Mouse (Mus musculus) skeletal muscle tissue, adult 2 months (tissue): ENCODE data around the gene Hmga1b.
"Not testable (repeated sequence)": the region's sequence is repeated elsewhere in the genome, so short reads cannot be mapped to it uniquely, and the experiment has no call there.

Experiments used
- DNase-seq: peaks from one replicate; pipeline ENCODE4 v3.0.0-alpha.2; 2012; ENCODE audit warnings: low read depth, low spot score

Hmga1b gene

DNA sequence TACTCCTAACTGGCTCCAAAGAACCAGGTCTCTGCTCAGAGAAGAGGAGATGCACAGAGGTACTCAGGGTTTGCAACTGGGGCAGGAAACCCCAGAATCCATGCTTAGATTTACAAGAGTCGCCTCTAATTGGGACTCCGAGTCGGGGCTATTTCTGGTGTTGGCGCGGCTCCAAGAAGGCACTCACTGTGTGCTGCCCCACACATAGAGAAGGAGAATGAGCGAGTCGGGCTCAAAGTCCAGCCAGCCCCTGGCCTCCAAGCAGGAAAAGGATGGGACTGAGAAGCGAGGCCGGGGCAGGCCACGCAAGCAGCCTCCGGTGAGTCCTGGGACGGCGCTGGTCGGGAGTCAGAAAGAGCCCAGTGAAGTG is at the start of gene Hmga1b:
TSS of gene Hmga1b (plus strand) at position 123 of the 370 bp plus-strand sequence.
- DNase-seq, result not testable (repeated sequence)

DNA sequence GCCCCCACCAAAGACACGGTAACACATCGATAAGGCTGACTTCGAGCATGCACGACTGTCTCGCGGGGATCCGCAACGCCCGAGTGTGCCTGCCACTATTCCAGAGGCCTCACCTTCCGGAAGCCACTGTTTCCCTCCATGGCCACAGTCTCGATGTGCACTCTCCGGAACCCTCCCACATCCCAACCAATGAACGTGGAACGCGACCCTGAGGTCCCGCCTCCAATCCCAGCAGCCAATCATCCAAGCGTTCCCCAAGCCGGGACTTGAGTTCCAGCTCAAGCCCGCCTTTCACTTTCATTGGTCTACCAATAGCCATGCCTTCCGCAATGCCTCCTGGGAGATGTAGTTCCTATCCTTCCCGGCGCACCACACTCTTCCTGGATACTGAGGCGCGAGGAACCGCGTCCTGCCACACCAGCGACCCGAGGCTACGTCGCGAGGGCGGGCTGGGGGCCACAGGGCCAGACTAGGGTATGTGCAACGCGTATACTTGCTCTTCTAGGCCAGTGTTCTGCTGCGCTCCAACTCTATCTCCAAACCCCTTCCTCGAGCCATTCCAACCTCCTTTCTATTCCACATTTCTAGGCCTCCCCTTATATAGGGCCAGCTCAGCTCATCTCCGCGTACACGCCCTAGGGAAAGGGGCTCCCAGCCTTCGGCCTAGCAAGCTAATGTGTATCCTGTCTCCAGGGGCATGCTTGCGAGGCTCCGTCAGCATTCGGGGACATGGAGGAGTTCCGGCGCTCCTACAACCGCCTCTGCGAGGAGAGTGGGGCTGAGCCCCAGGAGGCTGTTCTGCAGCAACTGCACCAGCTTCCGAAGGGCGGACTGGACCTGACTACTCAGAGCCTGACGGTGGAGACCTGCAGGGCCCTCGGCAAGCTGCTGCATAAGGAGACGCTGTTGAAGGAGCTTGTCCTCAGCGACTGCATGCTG is 48.7 kb upstream of the Hmga1b start, which contains the start of the genes Cenpx and Lrrc45:
TSS of gene Cenpx (minus strand) at position 159 of the 939 bp plus-strand sequence.
TSS of gene Lrrc45 (plus strand) at position 346 of the 939 bp plus-strand sequence.
- peak; percentile 97 for DNase-seq

DNA sequence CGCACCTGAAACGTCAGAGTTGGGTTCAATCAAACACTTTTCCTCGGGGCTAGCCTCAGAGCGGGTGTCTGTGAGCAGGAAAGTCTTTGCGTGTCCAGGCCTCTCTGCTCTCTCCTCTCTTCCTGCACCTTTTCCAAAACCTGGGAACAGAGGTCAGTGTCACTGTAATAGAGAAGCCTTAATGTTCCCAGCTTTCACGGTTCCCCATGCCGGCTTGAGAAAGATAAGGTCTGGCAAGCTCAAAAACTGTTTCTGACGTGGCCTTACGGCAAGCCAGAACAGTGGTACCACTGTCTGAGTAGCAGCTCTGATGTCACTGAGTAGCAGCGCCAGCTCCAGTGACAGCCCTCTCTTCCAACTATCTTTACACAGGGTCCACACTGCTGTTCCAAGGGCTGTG is 48.0 kb upstream of the Hmga1b start:
- DNase-seq, result no peak

DNA sequence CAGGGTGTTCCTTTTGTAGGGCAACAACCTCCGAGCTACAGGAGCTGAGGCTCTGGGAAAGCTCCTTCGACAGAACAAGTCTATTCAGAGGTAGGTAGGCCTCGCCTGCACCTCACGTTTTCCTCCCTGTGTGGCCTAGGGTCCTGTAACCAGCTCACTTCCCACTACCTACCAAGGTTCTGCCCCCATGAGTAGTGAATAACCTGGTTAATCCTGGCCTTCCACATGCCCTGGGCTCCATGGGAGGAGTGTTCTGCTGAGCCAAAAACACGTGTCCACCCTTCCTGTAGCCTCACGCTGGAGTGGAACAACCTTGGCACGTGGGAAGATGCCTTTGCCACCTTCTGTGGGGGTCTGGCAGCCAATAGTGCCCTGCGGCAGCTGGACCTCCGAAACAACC is 47.5 kb upstream of the Hmga1b start:
- no peak for DNase-seq

DNA sequence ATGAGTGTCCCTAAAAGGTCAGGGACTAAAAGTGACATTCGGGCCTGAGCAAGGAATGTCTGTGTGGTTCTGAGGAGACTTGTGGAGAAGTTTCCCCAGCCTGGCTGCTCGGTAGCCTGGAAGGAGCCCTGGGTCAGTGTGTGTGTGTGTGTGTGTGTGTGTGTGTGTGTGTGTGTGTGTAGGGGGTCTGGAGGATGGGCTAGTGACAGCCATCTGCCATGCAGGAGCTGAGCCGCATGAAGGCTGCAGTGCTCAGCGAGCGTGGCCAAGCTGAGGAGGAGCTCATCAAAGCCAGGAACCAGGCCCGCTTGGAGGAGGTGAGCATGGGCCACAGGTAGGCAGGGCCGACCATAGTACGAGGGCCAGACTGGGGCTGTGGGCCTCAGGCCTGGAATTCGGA is 43.4 kb upstream of the Hmga1b start:
- no peak for DNase-seq

DNA sequence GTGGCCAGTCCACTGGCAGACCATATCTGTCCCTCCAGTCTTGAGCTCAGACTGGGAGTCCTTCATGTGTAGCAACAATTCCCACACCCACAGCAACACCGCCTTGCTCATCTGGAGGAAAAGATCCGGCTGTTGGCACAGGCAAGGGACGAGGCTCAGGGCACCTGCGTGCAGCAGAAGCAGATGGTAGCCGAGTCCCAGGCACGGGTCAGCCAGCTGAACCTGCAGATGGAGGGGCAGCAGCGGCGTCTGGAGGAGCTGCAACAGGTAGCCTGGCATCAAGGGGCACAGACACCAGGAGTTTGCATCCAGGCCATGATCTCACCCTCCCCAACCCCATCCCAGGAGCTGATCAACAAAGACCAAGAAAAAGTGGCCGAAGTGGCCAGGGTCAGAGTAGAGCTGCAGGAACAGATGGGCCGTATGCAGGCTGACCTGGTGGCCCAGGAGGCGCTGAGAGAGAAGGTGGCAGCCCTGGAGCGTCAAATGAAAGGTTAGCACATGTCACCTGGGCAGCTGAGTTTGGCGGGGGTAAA is 42.7 kb upstream of the Hmga1b start:
- DNase-seq, result no peak

DNA sequence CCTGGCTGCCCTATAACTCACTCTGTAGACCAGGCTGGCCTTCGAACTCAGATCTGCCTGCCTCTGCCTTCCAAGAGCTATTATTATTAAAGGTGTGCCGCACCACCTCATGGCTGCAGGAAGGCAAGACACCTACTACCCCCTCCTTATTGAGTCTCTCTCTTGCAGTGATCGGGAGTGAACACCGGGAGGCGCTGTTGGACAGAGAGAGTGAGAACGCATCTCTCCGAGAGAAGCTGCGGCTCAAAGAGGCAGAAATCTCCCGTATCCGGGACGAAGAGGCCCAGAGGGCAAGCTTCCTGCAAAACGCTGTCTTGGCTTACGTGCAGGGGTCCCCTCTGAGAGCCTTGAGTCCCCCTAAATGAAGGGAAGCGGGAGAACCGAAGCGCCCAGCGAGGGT is 42.1 kb upstream of the Hmga1b start:
- DNase-seq, result peak; percentile 89

DNA sequence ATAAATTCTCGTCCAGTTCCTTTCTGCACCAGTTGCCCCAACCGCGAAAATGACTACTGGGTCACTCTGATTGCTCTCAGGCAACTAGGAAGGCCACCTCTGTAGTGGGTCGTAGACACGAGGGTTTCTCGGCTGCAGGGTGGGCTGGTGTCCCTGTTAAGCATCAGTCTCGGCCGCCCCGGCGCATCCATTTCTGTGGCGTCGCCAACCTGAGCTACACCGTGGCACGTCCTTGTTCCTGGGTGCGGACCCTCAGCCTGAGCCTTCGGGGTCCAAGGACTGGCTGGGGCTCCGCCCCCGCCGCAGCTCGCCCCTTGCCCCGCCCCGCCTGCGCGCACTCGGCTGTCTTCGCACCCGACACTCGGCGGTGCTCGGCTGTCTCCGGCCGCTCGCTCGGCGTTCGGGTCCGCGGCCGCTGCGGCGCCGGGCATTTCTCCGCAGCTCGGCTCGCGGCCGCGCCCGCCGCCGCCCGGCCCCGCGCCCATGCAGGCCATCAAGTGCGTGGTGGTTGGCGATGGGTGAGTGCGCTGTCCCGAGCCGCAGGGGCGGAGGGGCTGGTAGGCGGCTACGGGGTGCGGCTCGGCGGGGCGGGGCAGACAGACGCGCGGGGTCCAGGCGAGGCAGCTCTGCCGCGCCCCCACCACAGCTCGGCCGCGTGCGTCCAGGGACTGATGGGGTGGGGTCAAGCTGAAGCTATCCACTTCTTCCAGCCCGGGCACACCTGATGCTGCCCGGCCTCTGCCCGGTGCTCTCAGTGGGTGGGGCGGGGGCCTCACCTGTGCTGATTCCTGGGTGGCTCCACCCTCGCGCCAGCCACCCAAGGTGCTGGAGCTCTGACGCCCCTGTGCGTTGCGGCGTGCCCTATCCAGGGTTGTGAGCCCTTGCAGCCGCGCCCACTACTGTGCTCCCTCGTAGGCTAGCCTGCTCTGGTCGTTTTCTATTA is 41.2 kb upstream of the Hmga1b start, which contains the start of gene Rac3:
TSS of gene Rac3 (plus strand) at position 347 of the 943 bp plus-strand sequence.
- DNase-seq, result no peak

DNA sequence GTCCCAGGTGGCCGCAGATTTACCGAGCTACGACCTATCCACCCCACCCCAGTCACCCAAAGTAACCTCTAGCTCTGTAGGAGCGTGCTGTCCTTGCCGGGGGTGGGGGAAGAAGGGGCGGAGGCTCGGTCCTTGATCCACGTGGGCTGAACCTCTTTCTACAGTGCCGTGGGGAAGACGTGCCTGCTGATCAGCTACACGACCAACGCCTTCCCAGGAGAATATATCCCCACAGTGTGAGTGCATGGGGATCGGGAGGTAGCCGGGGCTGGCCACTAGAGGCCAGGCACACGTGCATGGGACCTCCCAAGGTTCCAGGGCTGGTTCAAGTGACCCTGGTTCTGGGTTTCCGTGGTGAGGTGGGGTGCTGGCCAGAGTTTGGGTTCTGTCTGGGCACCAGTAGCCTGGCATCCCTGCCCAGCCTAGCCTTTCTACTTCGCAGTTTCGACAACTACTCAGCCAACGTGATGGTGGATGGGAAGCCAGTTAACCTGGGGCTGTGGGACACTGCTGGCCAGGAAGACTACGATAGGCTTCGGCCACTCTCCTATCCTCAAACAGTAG is 40.4 kb upstream of the Hmga1b start:
- no peak for DNase-seq

DNA sequence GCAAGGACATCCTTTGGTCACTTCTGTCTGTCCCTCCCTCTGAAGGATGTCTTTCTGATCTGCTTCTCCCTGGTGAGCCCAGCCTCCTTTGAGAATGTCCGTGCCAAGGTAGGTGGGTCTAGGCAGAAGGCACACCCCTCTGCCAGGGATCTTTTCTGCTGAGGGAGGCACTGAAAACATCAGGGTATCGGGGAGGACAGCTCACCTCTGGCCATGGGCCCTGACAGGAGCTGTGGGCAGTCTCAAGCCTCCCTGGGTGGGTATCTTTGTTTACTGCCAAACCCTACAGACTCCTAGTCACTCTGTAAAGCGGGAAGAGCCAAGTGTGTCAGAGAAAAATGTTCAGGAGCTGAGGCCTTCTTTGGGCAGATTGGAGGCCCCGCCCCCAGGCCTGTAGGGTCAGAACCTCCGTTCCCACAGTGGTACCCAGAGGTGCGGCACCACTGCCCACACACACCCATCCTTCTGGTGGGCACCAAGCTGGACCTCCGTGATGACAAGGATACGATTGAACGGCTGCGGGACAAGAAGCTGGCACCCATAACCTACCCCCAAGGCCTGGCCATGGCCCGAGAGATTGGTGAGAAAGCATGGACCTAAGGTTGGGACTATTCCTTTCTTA is 39.7 kb upstream of the Hmga1b start:
- DNase-seq, result no peak

DNA sequence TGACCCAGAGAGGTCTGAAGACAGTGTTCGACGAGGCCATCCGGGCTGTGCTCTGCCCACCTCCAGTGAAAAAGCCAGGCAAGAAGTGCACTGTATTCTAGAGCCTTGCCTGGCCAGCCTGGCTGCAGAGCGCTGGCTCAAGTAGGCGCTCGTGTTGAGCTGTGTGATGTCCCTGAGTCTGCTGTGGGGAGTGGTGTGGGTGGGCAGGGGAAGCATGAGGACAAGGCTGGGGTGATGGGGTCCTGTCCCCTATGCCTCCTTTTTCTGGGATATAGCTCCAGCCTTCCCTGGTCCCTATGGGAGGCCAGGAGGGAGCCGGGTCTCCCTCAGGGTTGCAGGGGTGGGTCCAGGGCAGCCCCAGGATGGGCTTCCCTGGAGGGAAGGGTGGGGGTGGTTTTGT is 39.1 kb upstream of the Hmga1b start:
- no peak for DNase-seq

DNA sequence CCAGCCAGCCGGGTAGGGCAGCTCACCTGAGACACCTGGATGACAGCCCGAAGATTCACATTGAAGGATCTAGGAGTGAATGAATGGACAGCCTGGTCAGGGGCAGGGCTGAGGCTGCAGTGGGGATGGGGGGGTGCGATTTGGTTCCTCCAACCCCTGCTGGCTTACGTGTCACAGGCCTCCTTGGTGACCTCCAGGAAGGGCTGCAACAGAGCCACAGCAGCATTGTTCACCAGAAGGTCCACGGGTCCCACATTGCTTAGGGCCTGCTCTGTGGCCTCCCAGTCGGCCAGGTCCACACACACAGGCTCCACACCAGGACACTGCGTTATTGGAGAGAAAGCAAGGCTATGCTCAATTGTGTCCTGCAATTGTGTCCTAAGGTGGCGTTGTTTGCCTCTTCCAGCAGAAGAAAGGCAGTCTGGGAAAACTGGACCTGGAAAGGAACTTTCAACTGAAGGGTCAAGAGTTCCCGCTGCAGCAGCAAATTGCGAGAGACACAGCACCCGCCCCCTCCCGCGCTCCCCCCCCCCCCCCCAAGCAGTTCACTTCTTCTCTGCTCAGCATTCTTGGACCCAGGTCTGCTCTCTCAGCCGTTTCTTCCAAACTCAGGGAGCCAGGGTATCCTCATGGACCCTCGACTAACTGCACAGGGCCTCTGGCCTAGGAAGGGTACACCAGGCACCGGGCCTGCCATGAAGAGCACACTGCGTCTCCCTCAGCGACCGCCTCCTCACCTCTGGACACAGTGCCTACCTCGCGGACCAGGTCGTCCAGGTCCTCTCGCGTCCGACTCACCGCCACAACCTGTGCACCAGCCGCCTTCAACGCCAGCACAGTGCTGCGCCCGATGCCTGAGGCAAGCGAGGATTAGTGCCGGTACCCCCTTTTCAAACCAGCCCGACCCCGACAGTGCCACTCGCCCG is 36.1 kb upstream of the Hmga1b start:
- DNase-seq, result no peak

DNA sequence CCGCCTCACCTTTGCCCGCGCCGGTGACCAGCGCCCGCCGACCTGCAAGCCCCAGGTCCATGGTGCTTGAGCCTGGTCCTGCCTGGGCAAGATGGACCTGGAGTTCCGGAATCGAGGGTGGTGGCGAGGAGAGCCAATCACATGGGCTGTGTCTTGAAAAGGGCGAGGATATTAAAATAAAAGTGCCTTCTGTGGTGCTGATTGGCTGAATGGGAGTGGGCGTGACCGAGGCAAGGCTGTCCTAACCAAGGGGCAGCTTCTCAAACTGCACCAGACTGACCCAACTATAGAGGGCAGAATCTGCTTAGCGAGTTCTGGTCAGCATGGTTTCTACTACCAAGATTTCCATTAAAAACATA is 35.4 kb upstream of the Hmga1b start, which contains the start of gene Dcxr:
TSS of gene Dcxr (minus strand) at position 113 of the 359 bp plus-strand sequence.
- DNase-seq, result peak; percentile 95

DNA sequence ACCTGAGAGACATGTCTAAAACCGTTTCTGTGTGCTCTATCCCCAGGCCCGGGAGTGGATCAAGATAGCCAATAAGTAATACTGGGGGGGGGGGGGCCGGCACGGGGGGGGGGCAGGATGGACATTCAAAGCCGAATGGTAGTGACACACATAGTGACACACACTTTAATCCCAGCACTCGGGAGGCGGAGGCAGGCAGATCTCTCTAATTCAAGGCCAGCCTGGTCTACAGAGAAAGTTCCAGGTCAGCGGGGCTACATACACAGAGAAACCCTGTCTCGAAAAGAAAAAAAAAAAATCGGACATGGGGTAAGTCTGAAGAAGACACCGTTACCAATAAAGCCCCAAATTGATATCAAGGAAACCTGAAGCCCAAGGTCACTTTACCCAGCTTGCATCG is 35.0 kb upstream of the Hmga1b start:
- no peak for DNase-seq

DNA sequence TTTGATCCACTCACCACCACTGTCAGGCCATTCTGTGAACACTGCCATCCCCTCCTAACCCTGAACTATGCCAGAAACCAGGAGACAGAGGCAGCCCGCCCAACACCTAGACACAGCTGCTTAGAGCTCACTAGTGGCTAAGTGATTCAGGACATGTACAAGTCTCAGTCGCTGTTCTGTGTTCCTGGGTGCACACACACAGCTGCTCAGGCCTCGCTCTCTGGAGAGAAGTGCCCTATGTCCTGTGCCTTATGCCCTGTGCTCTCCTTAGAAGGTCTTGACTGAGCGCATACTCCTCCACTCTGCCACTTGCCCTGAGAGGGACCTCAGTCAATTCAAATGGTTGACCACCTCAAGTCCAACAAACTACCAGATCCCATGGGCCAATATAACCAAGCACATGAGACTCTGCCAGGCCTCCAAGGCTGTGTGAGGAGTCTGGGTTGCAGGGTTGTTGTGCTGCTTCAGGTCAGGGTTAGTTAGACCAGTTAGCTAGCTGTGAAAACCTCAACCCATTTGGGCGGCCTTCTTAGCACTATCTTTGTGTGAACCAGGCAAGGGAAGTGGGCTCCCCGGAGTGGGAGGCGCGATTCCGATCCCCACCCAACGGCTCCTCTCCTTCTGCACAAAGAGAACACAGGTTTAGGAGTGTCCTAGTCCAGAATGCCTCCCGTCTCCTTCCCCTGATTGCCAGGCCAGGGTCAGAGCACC is 33.9 kb upstream of the Hmga1b start:
- DNase-seq, result no peak

DNA sequence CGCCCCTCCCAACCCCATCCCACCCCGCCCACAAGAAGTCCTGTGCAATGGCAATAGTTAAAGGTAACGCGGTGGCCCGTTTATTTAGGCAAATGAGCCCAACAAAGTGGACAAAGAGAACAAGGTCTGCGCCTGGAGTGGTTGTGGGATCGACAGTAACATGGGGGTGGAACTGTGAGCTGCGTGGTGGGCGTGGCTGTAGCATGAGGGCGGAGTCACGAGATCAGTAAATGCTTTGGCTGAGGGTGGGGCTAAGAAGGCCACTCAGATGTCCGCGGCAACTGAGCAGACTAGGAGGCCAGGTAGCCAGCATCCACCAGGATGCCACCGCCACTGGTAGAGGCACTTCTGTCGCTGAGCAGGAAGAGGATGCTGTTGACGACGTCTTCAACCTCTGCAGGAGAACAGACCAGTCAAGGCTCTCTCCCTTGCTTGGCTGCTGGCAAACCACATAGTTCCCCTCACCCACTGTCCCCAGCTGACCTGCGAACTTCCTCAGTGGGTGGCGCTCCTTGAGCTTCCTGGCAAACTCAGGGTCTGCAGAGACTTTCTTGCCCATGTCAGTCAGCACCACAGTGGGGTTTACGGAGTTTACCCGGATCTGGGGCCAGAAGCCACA is 33.1 kb upstream of the Hmga1b start:
- not testable (repeated sequence) for DNase-seq

DNA sequence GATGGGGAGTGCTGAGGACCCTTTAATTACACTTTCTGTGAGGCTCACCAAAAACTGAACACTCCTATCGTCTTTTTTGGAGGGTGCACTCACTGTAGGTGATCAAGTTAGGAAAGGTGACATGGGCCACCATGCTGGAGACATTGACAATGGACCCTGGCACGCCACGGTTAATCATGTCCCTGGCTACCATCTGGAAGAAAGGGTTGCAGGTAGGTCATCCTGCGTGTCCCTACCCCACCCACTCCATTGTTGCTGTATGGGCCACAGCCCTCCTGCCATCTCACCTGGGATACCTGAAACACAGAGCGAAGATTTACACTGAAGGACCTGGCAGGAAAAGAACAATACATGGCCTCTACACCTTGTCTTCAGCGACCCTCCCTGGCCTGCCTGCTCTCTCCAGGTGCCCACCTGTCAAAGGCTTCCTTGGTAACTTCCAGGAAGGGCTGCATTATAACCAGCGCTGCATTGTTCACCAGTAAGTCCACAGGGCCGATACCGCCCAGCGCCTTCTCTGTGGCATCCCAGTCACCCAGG is 32.2 kb upstream of the Hmga1b start:
- no peak for DNase-seq

DNA sequence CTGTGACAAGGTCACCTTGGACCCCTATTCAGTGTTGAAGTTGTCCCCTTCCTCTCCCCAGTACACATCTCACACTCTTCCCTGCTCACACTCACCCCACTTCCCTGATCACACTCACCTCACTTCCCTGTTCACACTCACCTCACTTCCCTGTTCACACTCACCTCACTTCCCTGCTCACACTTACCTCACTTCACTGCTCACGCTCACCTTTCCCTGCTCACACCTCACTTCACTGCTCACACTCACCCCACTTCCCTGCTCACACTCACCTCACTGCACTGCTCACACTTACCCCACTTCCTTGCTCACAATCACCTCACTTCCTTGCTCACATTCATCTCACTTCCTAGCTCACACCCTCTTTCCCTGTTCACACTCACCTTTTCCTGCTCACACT is 31.2 kb upstream of the Hmga1b start:
- no peak for DNase-seq
